Mouse (Mus musculus): Measurements from ENCODE around the gene Tial1. TPM values are rescaled to one million over a fixed set of nuclear protein-coding genes. Genes with fewer than 3 reads are reported as not detected.

The Tial1 gene
- total and polyA plus RNA-seq, 3 experiments, result 18.4 to 43.4 (median 42.8) TPM

DNA sequence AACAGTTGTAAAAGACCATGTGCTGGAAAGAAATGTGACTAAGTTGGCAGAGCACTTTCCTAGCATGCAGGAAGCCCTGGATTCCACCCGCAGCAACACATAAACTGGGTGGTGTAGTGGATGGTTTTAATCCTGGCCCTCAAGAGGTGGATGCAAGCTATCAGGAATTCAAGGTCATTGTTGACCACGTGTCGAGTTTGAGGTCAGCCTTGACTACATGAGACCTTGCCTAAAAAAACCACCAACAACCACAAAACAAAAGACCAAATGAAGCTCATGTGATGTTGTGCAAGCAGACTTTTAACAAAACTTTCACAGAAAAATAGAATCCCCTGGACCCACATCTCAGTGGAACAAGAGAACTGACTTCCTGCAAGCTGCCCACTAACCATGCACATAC lies 39.0 kb downstream of the Tial1 start:
- 0 out of 2 replicates have a peak, but pooled peaks cover 2% of the 10 kb centered on the region for H3K27me3 ChIP-seq (ENCODE audit: control insufficient read depth, insufficient read depth, low read length)
- TF ChIP-seq POLR2A (IDR thresholded peaks at IDR 0.05; ENCODE audit: insufficient read depth, low read depth, low read length), result no peak
- no peak for TF ChIP-seq EP300 (IDR thresholded peaks at IDR 0.05; ENCODE audit: insufficient read depth, low read depth, low read length)
- no peak for TF ChIP-seq CTCF (IDR thresholded peaks at IDR 0.05)

DNA sequence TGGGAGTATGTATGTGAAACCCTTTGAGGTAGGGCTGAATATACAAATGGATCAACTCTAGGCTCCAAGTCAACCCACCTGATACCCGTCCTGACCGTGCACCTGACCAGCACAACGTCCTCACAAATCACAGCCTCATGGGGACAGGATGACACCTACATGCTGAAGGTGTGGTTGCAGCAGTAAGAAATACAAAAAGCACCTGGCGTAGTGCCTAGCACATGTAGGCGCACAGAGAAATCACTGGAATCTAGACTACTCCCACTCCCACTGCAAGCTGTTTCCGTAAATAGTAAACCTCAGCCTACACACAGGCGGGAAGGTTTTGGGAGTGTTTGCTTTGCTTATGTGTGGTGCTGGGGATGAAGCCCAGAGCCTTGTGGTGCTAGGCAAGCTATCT lies 39.8 kb downstream of the Tial1 start:
- intact Hi-C loops (cut with DNase I), result no loop called here
- Histone ChIP-seq H3K27ac (no peak overlapping the region), H3K4me1 (ENCODE audit: control insufficient read depth, insufficient read depth, low read length) (peaks cover 1% of the 10 kb centered on the region; the same call in 1 of the 2 replicates), H3K36me3 (ENCODE audit: control insufficient read depth, insufficient read depth, low read length) (no peaks in the 10 kb centered on the region), H3K4me3 (no peak overlapping the region), H3K9ac (ENCODE audit: low read depth, low read length) (no peak overlapping the region), H3K27me3 (ENCODE audit: control insufficient read depth, insufficient read depth, low read length) (0 out of 2 replicates have a peak, but pooled peaks cover 2% of the 10 kb centered on the region), H3K79me2 (replicated peaks; ENCODE audit: control insufficient read depth, insufficient read depth, low read length) (no peaks in the 10 kb centered on the region)
- 83% methylated on average over 7 of the region's 7 CpGs for WGBS
- TF ChIP-seq EP300 (IDR thresholded peaks at IDR 0.05; ENCODE audit: insufficient read depth, low read depth, low read length), result no peak
- no peak for TF ChIP-seq POLR2A (IDR thresholded peaks at IDR 0.05; ENCODE audit: insufficient read depth, low read depth, low read length)
- TF ChIP-seq CTCF (IDR thresholded peaks at IDR 0.05), result no peak
- no peak for DNase-seq

More for the DNA sequence above, 39.0 kb downstream of the Tial1 start:
- Histone ChIP-seq H3K79me2 (replicated peaks; ENCODE audit: control insufficient read depth, insufficient read depth, low read length) (no peaks in the 10 kb centered on the region), H3K4me3 (no peak overlapping the region), H3K9ac (ENCODE audit: low read depth, low read length) (no peak overlapping the region), H3K4me1 (ENCODE audit: control insufficient read depth, insufficient read depth, low read length) (no peaks in the 10 kb centered on the region), H3K36me3 (ENCODE audit: control insufficient read depth, insufficient read depth, low read length) (no peaks in the 10 kb centered on the region), H3K27ac (no peak overlapping the region)
- intact Hi-C loops (cut with DNase I), result no loop called here
- WGBS, result 55% methylated on average over 3 of the region's 3 CpGs
- DNase-seq, result no peak

DNA sequence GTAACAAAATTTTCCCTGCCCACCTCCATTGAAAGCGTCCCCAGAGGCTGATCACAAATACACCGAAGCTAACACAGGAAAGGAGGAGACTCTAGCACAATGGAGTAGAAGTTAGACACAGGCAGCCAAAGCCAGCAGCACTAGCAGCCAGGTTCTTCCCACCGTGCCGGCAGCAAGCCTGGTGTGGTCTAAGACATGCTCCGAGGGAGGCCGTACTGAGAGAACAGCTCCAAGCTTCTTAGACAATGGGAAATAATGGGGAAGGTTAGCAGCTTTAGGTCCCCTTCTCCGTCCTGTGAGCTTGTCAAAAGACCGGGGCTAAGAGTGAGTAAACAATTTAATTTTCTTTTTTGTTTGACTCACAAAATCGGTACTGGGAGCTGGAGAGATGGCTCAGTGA lies 41.8 kb downstream of the Tial1 start:
- no peak for DNase-seq
- Histone ChIP-seq H3K27ac (no peak overlapping the region), H3K27me3 (ENCODE audit: control insufficient read depth, insufficient read depth, low read length) (0 out of 2 replicates have a peak, but pooled peaks cover 2% of the 10 kb centered on the region), H3K36me3 (ENCODE audit: control insufficient read depth, insufficient read depth, low read length) (no peaks in the 10 kb centered on the region), H3K4me1 (ENCODE audit: control insufficient read depth, insufficient read depth, low read length) (peaks cover 1% of the 10 kb centered on the region; the same call in 1 of the 2 replicates), H3K9ac (ENCODE audit: low read depth, low read length) (no peak overlapping the region), H3K4me3 (no peak overlapping the region), H3K79me2 (replicated peaks; ENCODE audit: control insufficient read depth, insufficient read depth, low read length) (no peaks in the 10 kb centered on the region)
- intact Hi-C loops (cut with DNase I), result loop anchor here (2.0 kb wide), 1 partner anchor 41 kb away; the partner anchor contains the start of gene Tial1
- no peak for TF ChIP-seq CTCF (IDR thresholded peaks at IDR 0.05)
- TF ChIP-seq EP300 (IDR thresholded peaks at IDR 0.05; ENCODE audit: insufficient read depth, low read depth, low read length), result no peak
- no peak for TF ChIP-seq POLR2A (IDR thresholded peaks at IDR 0.05; ENCODE audit: insufficient read depth, low read depth, low read length)
- WGBS, result 40% methylated on average over 9 of the region's 9 CpGs

DNA sequence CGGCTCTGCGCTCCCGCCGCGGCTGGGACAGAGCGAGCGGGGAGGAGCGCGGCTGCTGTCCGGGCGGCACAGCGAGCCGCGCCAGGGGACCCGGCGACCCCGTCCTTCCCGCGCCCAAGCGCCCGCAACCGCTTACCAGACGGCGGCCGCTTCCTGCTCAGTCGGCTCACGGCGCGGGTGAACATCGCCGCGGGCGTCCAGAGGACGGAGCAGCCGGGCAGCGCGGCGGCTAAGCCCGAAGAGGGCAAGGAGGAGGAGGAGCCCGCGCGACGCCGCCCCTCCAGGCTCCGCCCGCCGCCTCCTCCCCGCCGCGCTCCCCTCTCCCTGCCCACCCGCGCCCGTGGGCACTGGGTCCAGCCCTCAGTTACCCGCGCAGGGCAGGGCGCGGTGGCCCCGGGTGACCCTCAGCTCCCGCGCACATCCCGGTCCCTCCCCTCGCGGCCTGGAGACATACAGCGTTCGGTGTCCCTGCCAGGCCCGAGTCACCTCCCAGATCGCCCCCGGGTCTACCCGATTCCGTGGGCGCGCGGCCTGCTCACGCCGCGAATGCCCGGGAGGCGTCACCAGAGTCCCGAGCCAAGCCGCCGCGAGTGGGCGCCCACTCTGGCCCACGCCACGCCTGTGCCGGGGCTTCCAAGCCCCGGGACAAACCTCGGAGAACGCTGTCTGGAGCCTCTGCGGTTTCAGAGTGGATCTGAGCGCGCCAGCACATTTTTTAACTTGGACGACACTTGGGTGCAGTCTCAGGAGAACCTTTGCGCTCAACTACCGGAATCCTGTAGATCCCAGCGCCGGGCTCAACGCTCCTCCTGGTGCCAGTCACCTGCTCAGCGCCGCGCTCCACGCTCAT lies 43.4 kb downstream of the Tial1 start, which contains the start of gene Rgs10:
Gene Rgs10, minus strand, starts transcription at position 829 of the 850 bp plus-strand sequence.
- no peaks in the 10 kb centered on the region for H3K79me2 ChIP-seq (replicated peaks; ENCODE audit: control insufficient read depth, insufficient read depth, low read length)
- H3K36me3 ChIP-seq (ENCODE audit: control insufficient read depth, insufficient read depth, low read length), result no peaks in the 10 kb centered on the region
- DNase-seq, result peak; percentile 85 to 86
- 0 out of 2 replicates have a peak, but pooled peaks cover 2% of the 10 kb centered on the region for H3K27me3 ChIP-seq (ENCODE audit: control insufficient read depth, insufficient read depth, low read length)
- peak within 1 kb of the TSS; percentile 50 for H3K27ac ChIP-seq
- peak within 1 kb of the TSS; percentile 73 for H3K4me3 ChIP-seq
- peak within 1 kb of the TSS; percentile 87 for H3K9ac ChIP-seq (ENCODE audit: low read depth, low read length)
- peaks cover 1% of the 10 kb centered on the region; the same call in 1 of the 2 replicates for H3K4me1 ChIP-seq (ENCODE audit: control insufficient read depth, insufficient read depth, low read length)
- TF ChIP-seq CTCF (IDR thresholded peaks at IDR 0.05) (no peak), POLR2A (IDR thresholded peaks at IDR 0.05; ENCODE audit: insufficient read depth, low read depth, low read length) (0 out of 2 replicates have a peak, but pooled peaks have one; percentile 30)
- WGBS, result under 1% methylated on average over 90 of the region's 102 CpGs
- intact Hi-C loops (cut with DNase I), result loop anchor here (2.0 kb wide), 1 partner anchor 43 kb away; the partner anchor contains the start of gene Tial1

DNA sequence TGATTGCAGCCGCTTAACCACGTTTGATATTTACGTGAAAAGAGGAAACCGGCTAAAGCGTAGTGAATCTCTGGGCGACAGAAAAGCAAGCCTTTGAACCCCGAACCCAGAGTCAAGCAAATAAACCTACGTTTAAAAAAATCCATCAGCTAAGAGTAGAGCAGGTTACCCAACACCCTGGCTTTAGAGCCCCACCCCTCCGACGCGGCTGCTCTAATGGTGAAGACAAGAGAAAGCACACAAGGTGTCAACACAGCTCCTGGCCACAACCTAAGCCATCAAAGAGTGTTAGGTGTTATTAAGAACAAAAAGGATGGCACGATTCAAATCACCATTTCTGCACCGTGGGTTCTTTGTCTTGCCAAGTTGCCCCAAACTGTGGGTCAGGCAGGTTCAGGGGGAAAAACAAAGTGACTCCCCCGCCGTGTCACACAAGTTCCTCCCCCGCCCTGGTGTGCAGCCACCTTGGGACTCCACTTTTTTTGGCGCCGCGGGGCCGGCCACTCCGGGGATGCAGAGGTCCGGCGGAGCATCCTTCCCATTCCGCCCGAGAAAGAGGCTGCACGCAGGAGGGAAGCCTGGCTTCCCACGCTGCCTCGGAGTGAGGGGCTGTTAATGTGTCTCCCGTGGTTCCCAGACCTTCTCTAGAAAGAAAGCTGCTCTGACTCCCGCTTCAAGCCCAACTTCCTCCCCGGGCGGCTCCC lies 44.1 kb downstream of the Tial1 start:
- Histone ChIP-seq H3K27ac (peak overlapping the region; percentile 26), H3K4me3 (peak overlapping the region; percentile 73), H3K4me1 (ENCODE audit: control insufficient read depth, insufficient read depth, low read length) (peaks cover 1% of the 10 kb centered on the region; the same call in 1 of the 2 replicates), H3K79me2 (replicated peaks; ENCODE audit: control insufficient read depth, insufficient read depth, low read length) (no peaks in the 10 kb centered on the region), H3K27me3 (ENCODE audit: control insufficient read depth, insufficient read depth, low read length) (0 out of 2 replicates have a peak, but pooled peaks cover 2% of the 10 kb centered on the region), H3K9ac (ENCODE audit: low read depth, low read length) (peak overlapping the region; percentile 69), H3K36me3 (ENCODE audit: control insufficient read depth, insufficient read depth, low read length) (no peaks in the 10 kb centered on the region)
- WGBS, result 7% methylated on average over 32 of the region's 32 CpGs
- TF ChIP-seq POLR2A (IDR thresholded peaks at IDR 0.05; ENCODE audit: insufficient read depth, low read depth, low read length) (no peak), CTCF (IDR thresholded peaks at IDR 0.05) (no peak), EP300 (IDR thresholded peaks at IDR 0.05; ENCODE audit: insufficient read depth, low read depth, low read length) (no peak)
- DNase-seq, result no peak
- intact Hi-C loops (cut with DNase I), result no loop called here

Measured in heart, adult 2 months (tissue).